Mouse (Mus musculus): ENCODE data around the gene Zfp36.

DNA sequence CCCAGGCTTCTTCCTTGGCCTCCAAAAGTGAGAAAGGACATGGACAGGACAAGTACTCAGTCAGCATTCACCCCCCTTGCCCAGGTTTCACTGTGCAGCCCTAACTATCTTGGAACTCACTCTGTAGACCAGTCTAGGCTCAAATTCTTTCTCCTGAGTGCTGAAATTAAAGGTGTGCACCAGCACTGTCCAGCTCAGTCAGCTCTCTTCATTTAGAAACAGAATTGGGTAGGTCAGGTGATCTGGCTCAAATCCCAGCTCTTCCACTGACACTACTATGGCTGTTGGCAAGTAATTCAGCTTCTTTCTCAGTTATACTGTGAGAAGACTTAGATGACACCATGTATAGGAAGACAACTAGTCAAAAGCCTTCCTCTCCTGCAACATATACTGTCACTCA, 47.7 kb upstream of the Zfp36 start:
- no peak for TF ChIP-seq POLR2A (IDR thresholded peaks at IDR 0.05; ENCODE audit: low read depth, low read length)
- TF ChIP-seq CTCF (conservative IDR thresholded peaks at IDR 0.05; ENCODE audit: insufficient read depth, insufficient read length, low read depth, low read length), result no peak

All from kidney, adult 2 months (tissue).